Mouse (Mus musculus) megakaryocyte, embryonic 14.5 days (primary cell): Measurements from ENCODE around the gene Rtp2.

Experiments used
- FLI1 ChIP-seq: IDR thresholded peaks from 2 replicates; pipeline ENCODE4 v1.6.1; 2012; ENCODE audit warnings: low read length, inconsistent platforms, mixed read lengths
- GATA1 ChIP-seq: IDR thresholded peaks from 3 replicates; pipeline ENCODE4 v1.6.1; 2012; ENCODE audit warnings: mixed read lengths, low read length, inconsistent platforms, borderline replicate concordance

GRCm38 (mm10) chr16:23968888-23969287, 36.7 kb upstream of the Rtp2 start:
- TF ChIP-seq GATA1 (no peak), FLI1 (no peak)
